Mouse (Mus musculus) layer of hippocampus, postnatal 14 days (tissue): ENCODE results near the gene Rap1b. TPM values are rescaled to one million over a fixed set of nuclear protein-coding genes. Genes with fewer than 3 reads are reported as not detected.

ENCODE experiments used
- DNase-seq, 2 experiments: peaks; one replicate each; pipeline ENCODE4 v3.0.0; 2021 to 2022; ENCODE audit warnings: low spot score in 2 of 2, mixed read lengths in 1 of 2
- total RNA-seq, 2 experiments: library from RNA; stranded (reverse); gene quantifications; 2 replicates each; pipeline ENCODE4 v1.2.3; 2021

The Rap1b gene
- total RNA-seq, 2 experiments from 2014 or later, result 79.4 to 86.1 TPM

- no peak for DNase-seq
Measured at GRCm38 (mm10) chr10:117824139-117824538, 21.7 kb downstream of the Rap1b start.

- DNase-seq, result no peak
Measured at GRCm38 (mm10) chr10:117823321-117823720, 22.5 kb downstream of the Rap1b start.

- no peak for DNase-seq
Measured at GRCm38 (mm10) chr10:117818600-117818999, 27.2 kb downstream of the Rap1b start.

GRCm38 (mm10) chr10:117816721-117817120 lies 29.1 kb downstream of the Rap1b start:
- DNase-seq, result no peak

GRCm38 (mm10) chr10:117812501-117812900 lies 33.3 kb downstream of the Rap1b start:
- no peak for DNase-seq

GRCm38 (mm10) chr10:117811555-117811954 lies 34.3 kb downstream of the Rap1b start:
- DNase-seq, result no peak

GRCm38 (mm10) chr10:117810506-117810905 lies 35.3 kb downstream of the Rap1b start:
- no peak for DNase-seq

GRCm38 (mm10) chr10:117808068-117808467 lies 37.8 kb downstream of the Rap1b start:
- DNase-seq, result no peak

GRCm38 (mm10) chr10:117805919-117806318 lies 39.9 kb downstream of the Rap1b start:
- DNase-seq, result no peak

- DNase-seq, result no peak
Measured at GRCm38 (mm10) chr10:117803870-117804850, 41.7 kb downstream of the Rap1b start.

GRCm38 (mm10) chr10:117801886-117802285 lies 43.9 kb downstream of the Rap1b start:
- no peak for DNase-seq

- DNase-seq, result no peak
Measured at GRCm38 (mm10) chr10:117799806-117800205, 46.0 kb downstream of the Rap1b start.

GRCm38 (mm10) chr10:117798436-117799035 lies 47.3 kb downstream of the Rap1b start:
- DNase-seq, result no peak

GRCm38 (mm10) chr10:117797684-117798083 lies 48.2 kb downstream of the Rap1b start:
- DNase-seq, result no peak

GRCm38 (mm10) chr10:117797106-117797505 lies 48.7 kb downstream of the Rap1b start:
- DNase-seq, result no peak

- DNase-seq, result no peak
Measured at GRCm38 (mm10) chr10:117796181-117796580, 49.7 kb downstream of the Rap1b start.

- DNase-seq, result no peak
Measured at GRCm38 (mm10) chr10:117795206-117795605, 50.6 kb downstream of the Rap1b start.

GRCm38 (mm10) chr10:117793436-117794030 lies 52.3 kb downstream of the Rap1b start:
- no peak for DNase-seq

GRCm38 (mm10) chr10:117792141-117793091 lies 53.4 kb downstream of the Rap1b start, which contains the start of gene Nup107:
TSS of gene Nup107 (minus strand) at chr10:117792705.
- DNase-seq, result peak; percentile 100

GRCm38 (mm10) chr10:117791171-117791470 lies 54.7 kb downstream of the Rap1b start:
- DNase-seq, result no peak
